Mouse (Mus musculus) heart, postnatal 0 days (tissue): Measurements from ENCODE around the gene Tmcc1.

Experiments
- CTCF ChIP-seq: IDR thresholded peaks from 2 replicates; pipeline ENCODE4 v1.5.1; 2016; ENCODE audit warnings: antibody characterized with exemption, control low read depth, low read depth
- EP300 ChIP-seq: IDR thresholded peaks from 2 replicates; pipeline ENCODE4 v1.6.1; 2016; ENCODE audit warnings: antibody characterized with exemption, low read depth

- TF ChIP-seq CTCF: no peak
- TF ChIP-seq EP300: no peak
These were observed 61.5 kb downstream of the Tmcc1 start for GRCm38 (mm10) chr6:116131771-116132170.
